Mouse (Mus musculus) B cell, adult 2 months (primary cell): ENCODE data around the gene Ppih.
"Not testable (repeated sequence)": the region's sequence is repeated elsewhere in the genome, so short reads cannot be mapped to it uniquely, and the experiment has no call there.

Source experiments
- DNase-seq, 2 experiments: peaks; one replicate each; pipeline ENCODE4 v3.0.0; 2022

The Ppih gene

GRCm38 (mm10) chr4:119285336-119285735, 35.0 kb downstream of the Ppih start:
- DNase-seq: no peak

GRCm38 (mm10) chr4:119284861-119285260, 35.5 kb downstream of the Ppih start:
- DNase-seq: no peak

- not testable (repeated sequence) for DNase-seq
Observed at GRCm38 (mm10) chr4:119278784-119279183, 41.6 kb downstream of the Ppih start.

GRCm38 (mm10) chr4:119275726-119276125, 44.6 kb downstream of the Ppih start:
- DNase-seq: no peak

DNA sequence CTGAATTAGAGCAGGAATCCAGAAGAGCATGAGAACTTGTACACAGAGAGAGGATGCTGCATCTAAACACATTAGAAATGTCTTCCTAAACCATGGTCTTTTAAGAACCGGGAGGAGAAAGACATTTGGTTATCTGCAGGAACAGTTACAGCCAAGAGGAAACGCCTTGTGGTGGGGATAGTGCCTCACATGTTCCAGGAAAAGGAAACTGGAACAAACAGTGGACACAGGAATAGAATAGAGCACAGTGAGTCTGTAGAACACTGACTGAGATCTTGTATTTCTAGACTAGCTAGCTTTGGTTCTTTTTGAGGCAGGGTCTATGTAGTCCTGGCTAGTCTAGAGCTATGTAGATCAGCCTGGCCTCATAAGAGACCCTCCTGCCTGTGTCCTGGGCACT, 45.1 kb downstream of the Ppih start:
- DNase-seq: no peak

DNA sequence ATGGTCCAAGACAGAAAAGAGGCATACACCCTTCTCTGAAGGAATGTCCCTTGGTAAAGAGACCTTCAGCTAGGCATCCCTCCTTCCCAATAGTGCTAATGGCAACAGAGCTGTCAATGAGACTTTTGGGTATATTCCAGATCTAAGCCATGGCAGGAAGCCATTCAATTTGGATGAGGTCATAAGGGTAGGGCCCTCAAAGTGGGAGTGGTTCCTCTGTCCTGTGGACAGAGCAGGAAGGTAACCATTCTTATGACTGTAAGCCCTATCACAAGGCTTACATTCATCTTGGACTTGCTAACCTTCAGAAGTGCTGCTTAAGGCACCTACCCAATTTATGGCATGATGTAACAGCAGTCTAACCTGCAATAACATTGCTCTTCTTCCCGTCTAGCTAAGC, 45.7 kb downstream of the Ppih start:
- no peak for DNase-seq

- DNase-seq: no peak
Observed at GRCm38 (mm10) chr4:119266606-119267005, 53.7 kb downstream of the Ppih start.

GRCm38 (mm10) chr4:119263459-119263858, 56.9 kb downstream of the Ppih start:
- no peak for DNase-seq

DNA sequence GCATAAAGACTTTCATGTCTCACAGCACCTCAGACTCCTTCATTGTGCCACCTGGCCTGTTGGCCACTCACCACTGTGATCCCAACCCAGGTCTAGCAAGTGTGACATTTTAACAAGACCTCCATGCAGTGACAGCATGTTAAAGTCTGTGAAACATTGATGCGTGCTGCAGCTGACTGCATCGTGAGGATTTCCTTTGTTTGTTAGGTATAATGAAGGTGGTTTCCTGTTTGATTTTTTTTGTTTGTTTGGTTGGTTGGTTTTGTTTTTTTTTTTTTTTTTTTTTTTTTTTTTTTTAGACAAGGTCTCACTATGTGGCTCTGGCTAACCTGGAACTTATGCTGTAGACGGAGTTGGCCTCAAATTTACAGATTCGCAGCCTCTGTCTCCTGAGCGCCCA, 57.9 kb downstream of the Ppih start:
- DNase-seq: no peak

GRCm38 (mm10) chr4:119261087-119261713, 59.1 kb downstream of the Ppih start:
- no peak for DNase-seq

GRCm38 (mm10) chr4:119259344-119260254, 60.7 kb downstream of the Ppih start:
- no peak for DNase-seq

GRCm38 (mm10) chr4:119257083-119257482, 63.3 kb downstream of the Ppih start:
- no peak for DNase-seq

- DNase-seq: no peak
Observed at GRCm38 (mm10) chr4:119255351-119255750, 65.0 kb downstream of the Ppih start, which contains the start of gene Cldn19. Cldn19 (plus strand) TSS chr4:119255414.

- no peak for DNase-seq
Observed at GRCm38 (mm10) chr4:119254012-119254618, 66.2 kb downstream of the Ppih start.

DNA sequence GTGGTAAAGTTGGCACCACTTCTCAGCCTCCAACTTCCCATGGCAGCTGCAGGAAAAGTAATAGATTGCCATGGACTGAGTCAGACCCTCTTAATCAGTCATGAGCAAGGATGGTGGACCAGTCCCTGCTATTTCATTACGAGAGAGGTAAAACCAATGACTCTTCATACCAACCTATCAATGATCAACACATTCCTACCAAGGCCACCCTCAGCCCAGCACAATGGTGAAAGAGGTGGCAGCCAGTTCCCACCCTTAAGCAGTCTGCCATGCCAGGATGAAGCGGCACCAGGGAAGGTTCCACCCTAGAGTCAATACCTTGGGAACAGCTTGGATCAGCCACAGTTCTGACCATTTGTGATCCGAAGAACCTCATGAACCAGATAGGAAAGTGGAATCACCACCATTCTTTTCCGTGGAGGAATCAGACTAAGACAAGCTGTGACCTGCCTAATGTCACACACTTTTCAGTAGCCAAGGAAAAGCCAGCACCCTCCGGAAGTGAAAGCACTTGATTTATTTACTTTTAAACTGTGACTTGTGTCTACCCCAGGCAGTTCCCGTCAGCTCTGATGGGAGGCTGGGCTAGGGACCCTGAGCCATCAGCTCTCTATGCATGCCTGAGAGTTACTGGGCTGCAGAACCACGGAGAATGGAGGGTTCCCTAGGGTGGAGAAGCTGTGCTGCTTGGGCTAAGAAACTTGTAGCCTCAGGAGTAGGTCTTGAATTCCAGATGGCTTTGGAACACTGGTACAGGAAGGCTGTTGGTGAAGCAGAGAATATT, 68.1 kb downstream of the Ppih start:
- no peak for DNase-seq
